Mouse (Mus musculus): Measurements from ENCODE around the gene Mgl2.

GRCm38 (mm10) chr11:70172298-70172697 lies 42.2 kb downstream of the Mgl2 start:
- TF ChIP-seq CTCF (IDR thresholded peaks at IDR 0.05; ENCODE audit: low read depth, low read length), result peak; percentile 38
- no peak for TF ChIP-seq POLR2A (IDR thresholded peaks at IDR 0.05; ENCODE audit: insufficient read depth, low read length)
- TF ChIP-seq EP300 (IDR thresholded peaks at IDR 0.05; ENCODE audit: insufficient read depth, low read depth, low read length), result no peak

Measured in ES-Bruce4 (cell line).